Mouse (Mus musculus) liver, postnatal 0 days (tissue): Measurements from ENCODE around the gene Eif4g2.

ENCODE experiments used
- CTCF ChIP-seq: sonication (generic); IDR thresholded peaks from 2 replicates; pipeline ENCODE4 v1.5.1; 2016; ENCODE audit warnings: antibody characterized with exemption, low read depth
- EP300 ChIP-seq: IDR thresholded peaks from 2 replicates; pipeline ENCODE4 v1.6.1; 2016; ENCODE audit warnings: antibody characterized with exemption, low read depth, mild to moderate bottlenecking

- TF ChIP-seq CTCF = no peak
- TF ChIP-seq EP300 = no peak
Measured at GRCm38 (mm10) chr7:111059527-111059926, 23.3 kb downstream of the Eif4g2 start.
